Mouse (Mus musculus): ENCODE data around the gene Rars. TPM values are rescaled to one million over a fixed set of nuclear protein-coding genes. Genes with fewer than 3 reads are reported as not detected.
A peak's percentile ranks its signal among the peaks of the same experiment; 100 is the strongest.

Gene Rars
- polyA plus RNA-seq, 1 experiment from 2014 or later: 92.1 TPM

DNA sequence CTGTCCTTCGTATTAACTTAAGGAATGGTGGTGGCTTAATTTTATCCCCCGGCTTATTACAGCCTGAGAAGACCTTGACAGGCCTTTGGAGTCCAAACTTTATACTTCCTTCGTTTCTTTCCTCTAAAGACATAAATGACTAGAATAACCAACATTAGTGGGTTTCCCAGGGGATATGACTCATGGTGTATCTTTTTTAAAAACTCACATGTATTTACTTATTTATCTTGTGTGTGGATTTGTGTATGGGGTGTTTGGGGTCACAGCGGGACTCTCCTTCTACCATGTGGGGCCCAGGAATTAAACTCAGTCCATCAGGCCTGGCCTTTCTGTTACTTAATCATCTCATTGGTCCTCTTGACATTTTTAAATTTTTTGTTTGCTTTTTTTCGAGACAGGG, 67.5 kb downstream of the Rars start:
- WGBS: 80% methylated on average over 5 of the region's 5 CpGs
- Histone ChIP-seq H3K9ac (ENCODE audit: low read length) (no peak overlapping the region), H3K27ac (ENCODE audit: low read length) (no peak overlapping the region), H3K4me3 (replicated peaks; ENCODE audit: low read length) (no peak overlapping the region), H3K9me3 (replicated peaks; ENCODE audit: control insufficient read depth, low read length) (no peaks in the 10 kb centered on the region), H3K27me3 (ENCODE audit: control insufficient read depth, insufficient read depth, low read length) (no peaks in the 10 kb centered on the region), H3K4me1 (ENCODE audit: control insufficient read depth, insufficient read depth, low read length) (peaks cover 10% of the 10 kb centered on the region), H3K4me2 (ENCODE audit: low read depth, low read length) (no peak overlapping the region), H3K36me3 (ENCODE audit: control insufficient read depth, insufficient read depth, low read length) (no peaks in the 10 kb centered on the region)
- no peak for ATAC-seq (ENCODE audit: insufficient read depth, low FRiP score)

- ATAC-seq (ENCODE audit: insufficient read depth, low FRiP score): peak; percentile 53; the same call in 1 of the 2 replicates
- Histone ChIP-seq H3K9ac (ENCODE audit: low read length) (no peak overlapping the region), H3K4me1 (ENCODE audit: control insufficient read depth, insufficient read depth, low read length) (no peaks in the 10 kb centered on the region), H3K36me3 (ENCODE audit: control insufficient read depth, insufficient read depth, low read length) (no peaks in the 10 kb centered on the region), H3K4me2 (ENCODE audit: low read depth, low read length) (no peak overlapping the region), H3K4me3 (replicated peaks; ENCODE audit: low read length) (no peak overlapping the region), H3K27ac (ENCODE audit: low read length) (no peak overlapping the region), H3K9me3 (replicated peaks; ENCODE audit: control insufficient read depth, low read length) (no peaks in the 10 kb centered on the region), H3K27me3 (ENCODE audit: control insufficient read depth, insufficient read depth, low read length) (no peaks in the 10 kb centered on the region)
- 87% methylated on average over 4 of the region's 4 CpGs for WGBS
Observed at GRCm38 (mm10) chr11:35760627-35761003, 73.7 kb downstream of the Rars start.

- Histone ChIP-seq H3K27ac (ENCODE audit: low read length) (no peak overlapping the region), H3K4me1 (ENCODE audit: control insufficient read depth, insufficient read depth, low read length) (no peaks in the 10 kb centered on the region), H3K9me3 (replicated peaks; ENCODE audit: control insufficient read depth, low read length) (no peaks in the 10 kb centered on the region), H3K27me3 (ENCODE audit: control insufficient read depth, insufficient read depth, low read length) (no peaks in the 10 kb centered on the region), H3K4me3 (replicated peaks; ENCODE audit: low read length) (no peak overlapping the region), H3K9ac (ENCODE audit: low read length) (no peak overlapping the region), H3K4me2 (ENCODE audit: low read depth, low read length) (no peak overlapping the region), H3K36me3 (ENCODE audit: control insufficient read depth, insufficient read depth, low read length) (no peaks in the 10 kb centered on the region)
- ATAC-seq (ENCODE audit: insufficient read depth, low FRiP score): peak; percentile 44; the same call in 1 of the 2 replicates
- WGBS: 76% methylated on average over 7 of the region's 7 CpGs
Observed at GRCm38 (mm10) chr11:35760001-35760626, 74.2 kb downstream of the Rars start.

MicroRNAs within 50 kb of the gene (microRNA counts, 519-probe panel; counts per million panel counts)
- 3,932 counts per million, percentile 91 among the panel's probes with 10 or more counts for microRNA mmu-miR-103

Small RNA genes within 50 kb of the gene (microRNA-seq; reads per million reads assigned to microRNA genes)
- 1.8 reads per million, percentile 5 among the genes with 10 or more reads in this experiment for gene Mir103-1

Other genes starting within 250 kb of the Rars start
- 15.4 and 16.5 TPM in 2 replicates for gene Pank3, start 65.0 kb downstream of the Rars start, polyA plus RNA-seq (2015; fragmentation: Nextera tagmentation; extraction: Ambion mirVana)
- 0.15 TPM in 1 of 2 replicates, not detected in the other for gene Fbll1, start 35.6 kb downstream of the Rars start, polyA plus RNA-seq (2015; fragmentation: Nextera tagmentation; extraction: Ambion mirVana)
- gene Wwc1, start 146.0 kb upstream of the Rars start, polyA plus RNA-seq (2015; fragmentation: Nextera tagmentation; extraction: Ambion mirVana): 5.0 and 5.8 TPM in 2 replicates

Data from stomach, embryonic 16.5 days (tissue).